Mouse (Mus musculus): ENCODE data around the gene Guca2a. TPM values are rescaled to one million over a fixed set of nuclear protein-coding genes. Genes with fewer than 3 reads are reported as not detected.
"Not testable (repeated sequence)": the region's sequence is repeated elsewhere in the genome, so short reads cannot be mapped to it uniquely, and the experiment has no call there.

Guca2a gene
- polyA plus RNA-seq, 1 experiment from 2014 or later, result not detected

- Histone ChIP-seq H3K4me3 (replicated peaks) (no peak overlapping the region), H3K4me1 (peaks cover 11% of the 10 kb centered on the region; the same call in 1 of the 2 replicates), H3K27me3 (replicated peaks) (no peaks in the 10 kb centered on the region), H3K4me2 (no peak overlapping the region), H3K9ac (replicated peaks) (no peak overlapping the region), H3K9me3 (replicated peaks) (no peaks in the 10 kb centered on the region), H3K36me3 (peaks cover 28% of the 10 kb centered on the region), H3K27ac (replicated peaks) (peak overlapping the region; percentile 23; the same call in 1 of the 2 replicates)
- no peak for ATAC-seq (ENCODE audit: low FRiP score)
- WGBS, result 70% methylated on average over 4 of the region's 4 CpGs
Measured at GRCm38 (mm10) chr4:119627317-119627716, 10.2 kb upstream of the Guca2a start.

- not testable (repeated sequence) for H3K4me3 ChIP-seq (replicated peaks); H3K9me3 ChIP-seq (replicated peaks); H3K9ac ChIP-seq (replicated peaks); H3K27ac ChIP-seq (replicated peaks); H3K4me2 ChIP-seq; H3K27me3 ChIP-seq (replicated peaks); ATAC-seq (ENCODE audit: low FRiP score)
- 82% methylated on average over 4 of the region's 4 CpGs for WGBS
- Histone ChIP-seq H3K36me3 (peaks cover 24% of the 10 kb centered on the region), H3K4me1 (peaks cover 21% of the 10 kb centered on the region)
Measured at GRCm38 (mm10) chr4:119628363-119628762, 9.1 kb upstream of the Guca2a start.

DNA sequence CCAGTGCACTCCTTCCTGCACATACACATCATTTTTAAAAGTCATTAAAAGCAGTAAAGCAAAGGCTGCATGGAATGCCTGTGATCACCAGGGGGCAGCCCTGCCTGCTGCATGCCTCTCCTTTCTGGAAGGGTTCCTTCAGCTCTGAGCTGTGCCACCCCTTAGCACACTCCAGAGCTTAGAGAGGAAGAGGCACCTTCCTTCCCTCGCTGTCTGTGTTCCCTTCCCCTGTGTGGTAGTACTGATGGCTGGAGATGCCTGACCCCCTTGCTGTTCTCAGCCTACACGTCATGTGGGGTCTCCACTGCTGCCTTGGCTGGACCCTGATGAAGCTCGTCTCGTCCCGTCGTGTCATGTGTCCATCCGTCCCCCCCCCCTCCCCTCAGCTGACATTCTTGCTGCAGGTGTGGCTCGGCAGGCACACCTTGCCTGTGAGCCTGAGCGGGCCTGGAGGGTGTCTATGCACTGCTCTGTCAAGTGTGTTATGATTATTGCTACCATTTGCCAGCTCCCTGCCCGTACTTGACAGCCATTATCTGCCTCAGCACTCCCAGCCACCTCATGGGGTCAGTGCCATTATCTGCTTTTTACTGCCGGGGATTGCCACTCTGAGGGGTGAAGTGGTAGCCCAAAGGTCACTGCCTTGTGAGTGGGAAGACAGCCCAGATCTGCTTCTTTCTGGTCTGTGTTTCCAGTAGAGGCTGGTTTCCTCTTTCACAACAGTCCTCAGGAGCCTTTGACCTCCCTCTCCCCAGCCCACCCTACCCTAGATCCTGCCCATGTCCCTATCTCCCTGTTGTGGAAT, 6.2 kb upstream of the Guca2a start:
- Histone ChIP-seq H3K4me2 (no peak overlapping the region), H3K9ac (replicated peaks) (no peak overlapping the region), H3K27me3 (replicated peaks) (no peaks in the 10 kb centered on the region), H3K27ac (replicated peaks) (no peak overlapping the region), H3K9me3 (replicated peaks) (no peaks in the 10 kb centered on the region), H3K36me3 (peaks cover 11% of the 10 kb centered on the region), H3K4me3 (replicated peaks) (no peak overlapping the region), H3K4me1 (peaks cover 30% of the 10 kb centered on the region)
- 48% methylated on average over 11 of the region's 11 CpGs for WGBS
- peak; percentile 67 for ATAC-seq (ENCODE audit: low FRiP score)

GRCm38 (mm10) chr4:119632721-119633120, 4.8 kb upstream of the Guca2a start:
- H3K36me3 ChIP-seq, result peaks cover 10% of the 10 kb centered on the region
- H3K27me3 ChIP-seq (replicated peaks), result no peaks in the 10 kb centered on the region
- H3K9me3 ChIP-seq (replicated peaks), result no peaks in the 10 kb centered on the region
- H3K9ac ChIP-seq (replicated peaks), result no peak overlapping the region
- no peak overlapping the region for H3K4me3 ChIP-seq (replicated peaks)
- 47% methylated on average over 7 of the region's 7 CpGs for WGBS
- no peak overlapping the region for H3K4me2 ChIP-seq
- H3K27ac ChIP-seq (replicated peaks), result no peak overlapping the region
- H3K4me1 ChIP-seq, result peaks cover 30% of the 10 kb centered on the region
- ATAC-seq (ENCODE audit: low FRiP score), result no peak

DNA sequence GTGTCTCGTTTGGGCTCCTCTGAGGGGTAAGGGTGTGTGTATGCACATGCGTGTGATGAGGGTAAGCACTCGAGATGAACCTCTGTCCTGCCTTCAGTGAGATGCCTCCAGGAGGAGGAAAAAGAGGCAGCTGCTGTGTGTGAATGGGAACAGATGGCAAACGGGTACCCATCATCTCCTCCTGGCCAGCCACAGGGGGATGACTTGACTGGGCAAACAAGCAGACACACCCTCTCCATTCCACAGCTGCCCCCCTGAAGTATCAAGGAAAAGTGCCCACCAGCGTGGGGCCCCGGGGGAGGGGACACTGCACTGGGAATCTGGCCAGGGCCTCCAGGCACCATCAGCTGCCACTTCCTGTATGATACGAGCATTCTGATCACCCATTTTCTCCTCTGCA, 4.2 kb upstream of the Guca2a start:
- no peak for ATAC-seq (ENCODE audit: low FRiP score)

DNA sequence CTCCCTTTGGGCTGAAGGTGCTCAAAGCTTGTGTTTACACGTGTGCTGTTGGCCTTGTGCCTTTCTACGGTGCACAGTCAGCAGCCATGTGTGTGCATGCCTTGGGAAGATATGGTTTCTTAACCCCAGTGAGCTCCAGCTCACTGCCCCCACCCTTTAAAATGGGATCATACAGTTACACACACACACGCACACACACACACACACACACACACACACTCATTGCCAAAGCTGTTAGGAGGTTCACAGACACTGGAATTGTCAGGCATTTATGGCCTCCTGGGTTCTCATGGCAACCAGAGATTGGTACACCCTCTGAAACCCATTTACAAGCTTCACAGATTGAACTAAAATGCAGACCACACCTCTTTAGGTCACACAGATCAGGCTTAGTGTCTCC, 3.6 kb upstream of the Guca2a start:
- ATAC-seq (ENCODE audit: low FRiP score), result no peak

More for the DNA sequence above, 4.2 kb upstream of the Guca2a start:
- WGBS, result 33% methylated on average over 7 of the region's 7 CpGs
- 0 out of 2 replicates have a peak overlapping the region, but pooled peaks have one; percentile 37 for H3K27ac ChIP-seq (replicated peaks)
- H3K4me2 ChIP-seq, result no peak overlapping the region
- H3K9me3 ChIP-seq (replicated peaks), result no peaks in the 10 kb centered on the region
- H3K4me3 ChIP-seq (replicated peaks), result no peak overlapping the region
- no peak overlapping the region for H3K9ac ChIP-seq (replicated peaks)
- H3K27me3 ChIP-seq (replicated peaks), result no peaks in the 10 kb centered on the region
- H3K36me3 ChIP-seq, result peaks cover 10% of the 10 kb centered on the region
- peaks cover 30% of the 10 kb centered on the region for H3K4me1 ChIP-seq

GRCm38 (mm10) chr4:119634908-119635660, 2.4 kb upstream of the Guca2a start:
- Histone ChIP-seq H3K27me3 (replicated peaks) (no peaks in the 10 kb centered on the region), H3K9ac (replicated peaks) (no peak overlapping the region), H3K4me2 (no peak overlapping the region), H3K36me3 (no peaks in the 10 kb centered on the region), H3K4me3 (replicated peaks) (no peak overlapping the region), H3K4me1 (peaks cover 30% of the 10 kb centered on the region), H3K27ac (replicated peaks) (no peak overlapping the region), H3K9me3 (replicated peaks) (no peaks in the 10 kb centered on the region)
- WGBS, result 63% methylated on average over 6 of the region's 6 CpGs
- ATAC-seq (ENCODE audit: low FRiP score), result no peak

More for the DNA sequence above, 3.6 kb upstream of the Guca2a start:
- Histone ChIP-seq H3K9ac (replicated peaks) (no peak overlapping the region), H3K27me3 (replicated peaks) (no peaks in the 10 kb centered on the region), H3K27ac (replicated peaks) (no peak overlapping the region), H3K9me3 (replicated peaks) (no peaks in the 10 kb centered on the region), H3K4me3 (replicated peaks) (no peak overlapping the region), H3K4me2 (no peak overlapping the region), H3K4me1 (peaks cover 30% of the 10 kb centered on the region), H3K36me3 (peaks cover 9% of the 10 kb centered on the region)
- 70% methylated on average over 3 of the region's 3 CpGs for WGBS

DNA sequence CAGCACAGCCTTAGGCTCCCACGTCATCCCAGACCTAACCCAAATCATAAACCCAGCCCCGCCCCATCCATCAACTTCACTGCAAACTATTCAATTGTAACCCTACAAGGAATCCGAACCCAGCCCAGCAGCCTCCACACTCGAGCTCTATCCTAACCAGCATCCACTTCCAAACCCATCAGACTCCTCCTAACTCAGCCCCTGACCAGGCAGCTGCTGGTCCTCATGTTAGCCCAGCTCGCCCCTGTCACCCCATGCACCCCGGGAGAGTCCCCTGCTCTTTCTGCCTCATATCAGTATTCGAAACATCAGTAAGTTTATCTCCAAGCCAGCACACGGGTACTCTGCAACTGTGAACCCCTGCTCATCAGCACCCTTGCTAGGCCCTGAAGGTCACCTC, 1.8 kb upstream of the Guca2a start:
- Histone ChIP-seq H3K36me3 (no peaks in the 10 kb centered on the region), H3K27ac (replicated peaks) (no peak overlapping the region), H3K4me2 (no peak overlapping the region), H3K4me1 (peaks cover 30% of the 10 kb centered on the region), H3K4me3 (replicated peaks) (no peak overlapping the region), H3K9me3 (replicated peaks) (no peaks in the 10 kb centered on the region), H3K9ac (replicated peaks) (no peak overlapping the region), H3K27me3 (replicated peaks) (no peaks in the 10 kb centered on the region)
- WGBS, result 77% methylated on average over 8 of the region's 8 CpGs
- no peak for ATAC-seq (ENCODE audit: low FRiP score)

DNA sequence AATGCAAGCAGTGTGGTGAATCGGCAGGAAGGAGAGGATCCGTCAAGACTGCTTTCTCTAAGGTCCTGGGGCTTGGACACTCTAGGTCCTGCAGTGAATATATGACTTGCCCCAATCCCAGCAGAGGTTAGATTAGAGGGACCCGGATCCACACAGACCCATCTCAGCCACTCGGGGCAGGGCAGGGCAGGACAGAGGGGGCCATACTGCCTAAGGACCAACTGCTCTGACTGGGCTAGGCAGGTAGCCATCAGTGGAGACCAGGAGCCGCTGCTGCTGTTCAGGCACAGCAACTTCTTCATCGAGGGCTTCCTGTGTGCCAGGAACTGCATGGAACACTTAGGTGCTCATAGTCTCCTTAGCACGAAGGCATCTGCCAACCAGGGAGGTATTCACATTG, 773 bp upstream of the Guca2a start:
- Histone ChIP-seq H3K4me2 (no peak overlapping the region), H3K4me3 (replicated peaks) (no peak overlapping the region), H3K9ac (replicated peaks) (no peak overlapping the region), H3K9me3 (replicated peaks) (no peaks in the 10 kb centered on the region), H3K4me1 (peaks cover 20% of the 10 kb centered on the region), H3K36me3 (no peaks in the 10 kb centered on the region), H3K27ac (replicated peaks) (no peak overlapping the region), H3K27me3 (replicated peaks) (no peaks in the 10 kb centered on the region)
- 87% methylated on average over 7 of the region's 7 CpGs for WGBS
- ATAC-seq (ENCODE audit: low FRiP score), result no peak

DNA sequence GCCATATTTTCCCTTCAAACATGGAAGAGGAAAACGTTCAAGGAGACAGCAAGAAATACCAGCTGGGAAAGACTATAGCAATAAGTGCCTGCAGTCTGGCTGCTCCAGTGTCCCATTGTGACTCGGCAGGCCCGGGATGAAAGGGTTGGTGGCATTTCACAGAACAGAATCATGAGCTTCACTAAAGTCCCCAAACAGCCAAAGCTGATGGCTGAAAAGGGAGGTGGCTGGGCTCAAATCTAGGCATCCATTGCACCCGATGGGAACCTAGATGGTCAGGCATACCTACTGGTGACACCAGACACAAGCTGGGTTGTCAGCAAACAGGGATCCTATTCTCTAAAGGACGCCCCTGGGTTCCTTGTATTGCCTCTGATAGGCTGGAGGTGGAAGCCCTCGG, 442 bp downstream of the Guca2a start:
- peaks cover 13% of the 10 kb centered on the region for H3K4me1 ChIP-seq
- no peaks in the 10 kb centered on the region for H3K36me3 ChIP-seq
- no peak overlapping the region for H3K27ac ChIP-seq (replicated peaks)
- no peak overlapping the region for H3K9ac ChIP-seq (replicated peaks)
- no peak for ATAC-seq (ENCODE audit: low FRiP score)
- 82% methylated on average over 6 of the region's 6 CpGs for WGBS
- no peaks in the 10 kb centered on the region for H3K9me3 ChIP-seq (replicated peaks)
- H3K27me3 ChIP-seq (replicated peaks), result no peaks in the 10 kb centered on the region
- no peak overlapping the region for H3K4me3 ChIP-seq (replicated peaks)
- H3K4me2 ChIP-seq, result no peak overlapping the region

DNA sequence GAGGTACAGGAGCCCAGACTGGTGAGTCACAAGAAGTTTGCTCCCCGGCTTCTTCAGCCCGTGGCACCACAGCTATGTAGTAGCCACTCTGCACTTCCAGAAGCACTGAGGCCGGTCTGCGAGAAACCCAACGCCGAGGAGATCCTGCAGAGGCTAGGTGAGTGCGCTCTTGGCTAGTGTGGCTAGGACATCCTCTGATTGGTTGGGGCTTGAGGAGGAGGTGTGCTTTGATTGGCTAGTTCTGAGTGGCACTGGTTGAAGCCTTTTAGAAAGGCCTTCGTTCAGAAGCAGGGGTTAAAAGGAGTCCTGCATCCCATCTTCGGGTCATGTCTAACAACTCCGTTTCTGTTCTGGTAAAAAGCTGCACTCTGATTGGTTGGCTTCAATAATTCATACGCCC, 1.2 kb downstream of the Guca2a start:
- Histone ChIP-seq H3K27ac (replicated peaks) (no peak overlapping the region), H3K4me3 (replicated peaks) (no peak overlapping the region), H3K9ac (replicated peaks) (no peak overlapping the region), H3K4me1 (peaks cover 6% of the 10 kb centered on the region; the same call in 1 of the 2 replicates), H3K4me2 (no peak overlapping the region), H3K9me3 (replicated peaks) (no peaks in the 10 kb centered on the region), H3K36me3 (no peaks in the 10 kb centered on the region), H3K27me3 (replicated peaks) (no peaks in the 10 kb centered on the region)
- 69% methylated on average over 11 of the region's 11 CpGs for WGBS
- no peak for ATAC-seq (ENCODE audit: low FRiP score)

GRCm38 (mm10) chr4:119642666-119643065, 5.2 kb downstream of the Guca2a start:
- Histone ChIP-seq H3K27me3 (replicated peaks) (no peaks in the 10 kb centered on the region), H3K4me1 (no peaks in the 10 kb centered on the region), H3K4me3 (replicated peaks) (no peak overlapping the region), H3K4me2 (no peak overlapping the region), H3K9ac (replicated peaks) (no peak overlapping the region), H3K36me3 (no peaks in the 10 kb centered on the region), H3K27ac (replicated peaks) (no peak overlapping the region), H3K9me3 (replicated peaks) (no peaks in the 10 kb centered on the region)
- WGBS, result 91% methylated on average over 4 of the region's 4 CpGs
- no peak for ATAC-seq (ENCODE audit: low FRiP score)

All from neural tube, embryonic 15.5 days (tissue).